Mouse (Mus musculus) CH12F3 (cell line): ENCODE measurements around the gene Cldn6.

ENCODE experiments used
- in situ Hi-C: fragments of 300-500 bp; cut with MboI; formaldehyde crosslinking; loops from 2 replicates; pipeline ENCODE4 v1.14.3; 2020; ENCODE audit warnings: low sequenced_read_pairs

Gene Cldn6

DNA sequence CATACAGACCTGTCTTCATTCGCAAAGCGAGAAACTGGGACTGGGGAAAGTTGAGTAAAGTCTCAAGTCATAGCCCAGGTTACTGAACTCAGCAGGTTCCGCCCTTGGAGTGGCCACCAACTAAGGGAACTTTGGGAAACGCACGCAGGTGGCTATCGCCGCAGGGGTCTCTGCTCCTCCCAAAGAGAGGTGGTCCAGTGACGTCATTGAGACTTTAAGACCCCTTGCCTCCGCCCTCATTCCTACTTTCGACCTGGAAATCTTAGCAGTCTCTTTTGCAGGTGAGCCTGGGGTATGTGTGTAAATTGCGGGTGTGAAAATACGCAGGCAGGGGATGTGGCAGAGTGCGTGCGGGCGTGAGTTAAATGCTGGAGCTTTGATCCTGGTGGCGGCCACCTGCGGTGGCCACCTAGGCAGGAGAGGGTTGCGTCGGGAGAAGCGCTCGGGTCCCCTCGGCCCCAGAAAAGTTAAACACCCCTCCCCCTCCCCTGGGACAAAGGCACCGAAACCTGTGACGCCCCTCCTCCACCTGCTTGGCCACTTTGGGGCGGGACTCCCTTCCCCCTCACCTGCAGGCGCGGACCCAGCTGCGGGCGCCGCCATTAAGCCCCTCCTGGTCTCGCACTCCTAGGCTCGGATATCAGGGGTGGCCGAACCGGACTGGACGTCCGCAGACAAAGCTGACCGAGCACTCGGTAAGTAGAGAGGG lies at the start of gene Cldn6:
TSS of gene Cldn6 (plus strand) at position 123 of the 709 bp plus-strand sequence.
- in situ Hi-C loops: no loop called here

DNA sequence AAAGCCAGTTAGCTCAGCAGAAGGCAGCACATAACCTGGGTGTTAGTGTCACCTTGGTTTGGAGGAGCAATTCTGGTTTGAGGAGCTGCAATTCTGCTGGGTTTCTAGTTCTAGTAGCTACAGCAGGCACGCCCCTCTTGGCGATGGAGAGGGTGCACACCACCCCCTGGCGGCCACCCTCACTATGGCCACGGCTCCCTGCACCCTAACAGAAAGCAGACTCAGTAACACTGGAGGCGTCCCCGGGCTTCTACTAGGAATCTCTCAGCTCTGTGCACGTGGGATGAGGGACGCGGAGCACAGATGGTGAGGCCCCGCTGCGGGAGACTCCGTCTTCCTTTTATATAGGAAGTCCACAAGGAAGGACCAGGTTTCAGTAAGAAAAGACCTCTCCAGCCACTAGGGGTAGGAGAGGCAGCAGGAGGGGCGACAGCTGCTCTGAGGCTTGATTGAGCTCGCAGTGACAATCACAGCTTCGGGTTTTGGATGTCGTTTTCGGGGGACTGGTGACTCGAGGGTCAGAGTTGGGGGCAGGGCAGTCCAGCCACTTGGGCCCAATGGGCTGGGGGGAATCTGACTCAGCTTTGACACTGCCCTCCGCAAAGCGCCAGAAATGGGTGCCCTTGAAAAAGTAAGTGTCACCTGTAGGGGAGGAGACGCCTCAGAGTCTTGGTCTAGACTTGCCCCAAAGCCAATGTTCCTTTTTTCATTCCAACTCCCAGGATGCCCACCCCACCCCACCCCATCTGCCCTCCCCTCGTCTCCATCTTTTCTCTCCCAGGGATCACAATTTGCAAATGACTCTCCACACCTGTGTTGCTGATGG lies 48.6 kb upstream of the Cldn6 start:
- in situ Hi-C loops: no loop called here

DNA sequence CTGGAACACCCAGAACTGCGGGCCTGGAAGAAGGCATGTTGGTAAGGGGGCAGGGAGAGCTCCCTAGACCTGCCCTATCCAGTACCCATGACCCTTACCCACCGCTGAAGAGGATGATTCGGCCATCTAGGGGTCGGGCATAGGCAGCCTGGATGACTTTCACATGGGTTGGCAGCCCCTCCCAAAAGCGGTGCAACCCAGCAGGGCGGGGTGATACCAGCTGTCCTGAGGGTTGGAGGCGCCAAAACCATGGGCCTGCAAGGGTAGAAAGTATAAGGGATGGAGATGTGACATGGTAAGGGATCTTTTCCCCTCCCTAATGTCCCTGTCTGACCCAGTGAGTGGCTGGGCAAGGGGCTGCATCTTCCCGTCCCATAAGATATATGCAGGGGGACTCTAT lies 47.8 kb upstream of the Cldn6 start:
- in situ Hi-C loops: no loop called here

DNA sequence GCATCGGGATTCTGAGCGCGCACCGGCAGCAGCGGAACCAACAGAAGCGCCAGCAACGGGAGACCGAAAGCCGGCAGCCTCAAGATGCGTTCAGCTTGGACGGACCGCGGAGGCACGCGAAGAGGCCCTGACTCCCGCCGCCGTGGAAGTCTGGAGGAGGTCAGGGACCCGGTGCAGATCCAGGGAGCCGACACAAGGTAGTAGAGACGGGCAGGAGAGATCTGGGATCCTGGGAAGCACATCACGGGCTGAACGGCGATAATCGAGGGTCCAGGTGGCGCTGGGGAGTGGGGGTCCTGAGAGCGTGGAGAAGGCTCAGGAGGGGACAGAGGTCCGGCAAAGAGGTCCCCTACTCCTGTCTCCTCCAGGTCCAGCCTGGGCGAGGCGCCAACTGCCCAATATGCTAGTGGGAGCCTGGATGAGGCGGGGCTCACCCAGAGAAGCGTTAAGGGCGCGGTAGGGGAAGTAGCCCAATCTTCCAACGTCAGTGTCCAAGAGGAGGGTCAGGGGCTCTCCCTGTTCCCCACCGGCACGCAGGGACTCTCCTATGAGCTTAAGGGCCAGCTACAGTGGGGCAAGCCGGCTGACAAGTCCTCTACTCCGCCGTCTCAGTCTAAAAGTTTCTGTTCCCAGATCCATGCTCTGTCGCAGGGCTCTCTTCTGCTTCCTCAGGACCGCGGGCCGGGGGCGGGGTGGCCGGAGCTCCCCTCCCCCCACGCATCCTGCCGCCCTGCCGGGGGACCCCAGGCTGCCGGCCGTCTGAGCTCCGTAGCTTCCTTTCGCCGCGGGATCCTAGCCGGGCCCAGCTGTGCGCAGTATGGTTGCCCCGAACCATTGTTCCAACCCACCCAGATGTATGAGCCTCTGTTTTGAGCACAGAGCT lies 34.2 kb upstream of the Cldn6 start, which contains the start of gene Mmp25:
TSS of gene Mmp25 (minus strand) at position 665 of the 883 bp plus-strand sequence.
- in situ Hi-C loops: no loop called here

DNA sequence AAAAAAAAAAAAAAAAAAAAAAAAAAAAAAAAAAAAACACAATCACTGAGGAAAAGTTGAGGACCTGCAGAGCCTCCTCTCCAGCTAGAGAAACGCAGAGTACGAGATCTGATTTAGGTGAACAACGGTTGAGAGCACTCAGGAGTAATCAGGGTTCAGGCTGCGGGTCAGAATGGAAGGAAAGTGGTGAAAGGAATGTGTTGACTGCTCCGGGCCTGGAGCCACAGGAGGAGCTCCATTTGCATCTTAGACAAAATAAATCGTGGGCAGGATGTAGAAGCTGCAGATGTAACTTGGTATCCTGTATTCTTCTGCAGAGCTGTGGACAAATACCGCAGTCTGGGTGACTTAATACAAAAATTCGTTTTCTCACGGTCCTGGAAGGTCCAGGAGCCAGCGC lies 33.2 kb upstream of the Cldn6 start:
- in situ Hi-C loops: no loop called here

DNA sequence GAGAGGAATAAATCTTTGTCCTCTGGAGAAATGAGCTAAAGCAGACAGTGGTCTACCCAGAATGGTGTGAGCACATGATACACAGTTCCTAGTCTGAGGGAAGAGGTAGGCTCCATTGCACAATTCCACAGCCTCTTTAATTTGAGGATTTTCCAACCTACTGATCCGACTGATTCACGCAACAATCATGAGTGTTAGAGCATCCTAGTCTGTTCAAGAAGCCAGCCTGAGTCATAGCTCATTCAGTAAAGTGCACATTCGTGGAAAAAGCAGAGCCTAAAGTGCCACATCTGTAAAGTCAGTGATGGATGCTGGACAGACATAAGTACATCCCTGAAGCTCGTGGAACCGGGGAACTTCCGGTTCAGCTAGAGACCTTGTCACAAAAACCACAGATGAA lies 27.7 kb upstream of the Cldn6 start:
- in situ Hi-C loops: no loop called here

DNA sequence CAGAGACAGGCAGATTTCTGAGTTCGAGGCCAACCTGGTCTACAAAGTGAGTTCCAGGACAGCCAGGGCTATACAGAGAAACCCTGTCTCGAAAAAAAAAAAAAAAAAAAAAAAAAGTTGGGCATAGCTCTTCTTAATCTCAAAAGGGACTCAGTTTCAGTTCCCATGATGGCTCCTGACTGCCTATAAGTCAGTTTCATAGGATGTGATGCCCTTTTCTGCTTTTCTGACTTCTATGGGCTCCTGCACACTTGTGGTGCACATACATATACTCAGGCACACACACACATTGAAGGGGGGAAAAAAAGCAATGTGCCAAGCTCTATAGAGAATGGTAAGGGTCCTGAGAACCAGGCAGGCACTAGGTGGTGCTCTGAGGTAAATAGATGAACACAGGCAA lies 25.7 kb upstream of the Cldn6 start:
- in situ Hi-C loops: no loop called here

DNA sequence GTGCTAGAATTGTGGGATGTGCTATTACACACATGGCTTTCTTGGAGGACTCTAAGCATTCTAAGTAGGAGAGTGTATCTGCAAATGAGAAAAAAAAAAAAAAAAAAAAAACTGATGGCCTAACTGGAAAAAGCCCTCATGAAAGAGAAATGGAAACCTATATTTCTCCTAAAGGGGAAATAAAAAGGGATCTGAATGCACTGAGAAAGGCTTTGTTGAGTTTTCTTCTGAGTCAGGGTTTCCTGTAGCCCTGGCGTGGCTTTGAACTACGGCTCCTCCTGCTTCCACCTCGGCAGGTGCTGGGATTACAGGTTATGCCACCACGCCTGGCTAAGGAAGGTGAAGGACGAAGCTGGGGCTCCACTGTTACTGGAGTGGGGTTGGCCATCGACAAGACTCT lies 25.0 kb upstream of the Cldn6 start:
- in situ Hi-C loops: no loop called here

DNA sequence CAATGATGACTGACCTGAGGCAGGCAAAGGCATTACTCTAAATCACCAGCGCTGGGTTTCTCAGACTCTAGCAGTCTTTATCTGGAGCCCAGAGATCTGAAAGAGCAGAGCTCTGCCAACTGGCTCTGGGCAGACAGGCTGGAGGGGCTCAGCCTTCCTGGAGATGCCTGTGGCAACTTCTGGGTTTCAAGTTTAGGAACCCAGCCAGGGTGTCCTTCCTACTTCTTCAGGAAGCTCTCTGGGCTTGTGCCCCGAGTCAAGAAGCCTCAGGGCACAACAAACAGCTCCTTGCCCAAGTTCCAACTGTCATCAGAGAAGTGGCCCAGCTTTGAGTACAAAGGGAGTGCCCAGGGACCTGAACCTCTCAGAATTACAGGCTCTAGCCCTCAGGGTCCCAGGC lies 24.6 kb upstream of the Cldn6 start:
- in situ Hi-C loops: no loop called here

DNA sequence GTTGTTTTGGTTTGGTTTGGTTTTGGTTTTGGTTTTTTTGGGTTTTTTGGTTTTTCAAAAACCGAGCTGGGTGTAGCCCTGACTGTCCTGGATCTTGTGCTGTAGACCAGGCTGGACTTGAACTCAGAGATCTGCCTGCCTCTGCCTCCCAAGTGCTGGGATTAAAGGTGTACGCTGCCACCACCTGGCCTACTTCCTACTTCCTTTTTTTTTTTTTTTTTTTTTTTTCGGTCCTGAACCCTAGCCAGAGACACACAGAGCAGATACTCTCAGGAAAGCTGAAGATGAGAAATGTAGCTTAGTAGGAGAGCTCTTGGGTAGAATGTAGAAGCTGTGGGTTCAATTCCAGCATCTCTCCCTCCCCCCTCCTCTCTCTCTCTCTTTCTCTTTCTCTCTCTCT lies 20.6 kb upstream of the Cldn6 start:
- in situ Hi-C loops: no loop called here

DNA sequence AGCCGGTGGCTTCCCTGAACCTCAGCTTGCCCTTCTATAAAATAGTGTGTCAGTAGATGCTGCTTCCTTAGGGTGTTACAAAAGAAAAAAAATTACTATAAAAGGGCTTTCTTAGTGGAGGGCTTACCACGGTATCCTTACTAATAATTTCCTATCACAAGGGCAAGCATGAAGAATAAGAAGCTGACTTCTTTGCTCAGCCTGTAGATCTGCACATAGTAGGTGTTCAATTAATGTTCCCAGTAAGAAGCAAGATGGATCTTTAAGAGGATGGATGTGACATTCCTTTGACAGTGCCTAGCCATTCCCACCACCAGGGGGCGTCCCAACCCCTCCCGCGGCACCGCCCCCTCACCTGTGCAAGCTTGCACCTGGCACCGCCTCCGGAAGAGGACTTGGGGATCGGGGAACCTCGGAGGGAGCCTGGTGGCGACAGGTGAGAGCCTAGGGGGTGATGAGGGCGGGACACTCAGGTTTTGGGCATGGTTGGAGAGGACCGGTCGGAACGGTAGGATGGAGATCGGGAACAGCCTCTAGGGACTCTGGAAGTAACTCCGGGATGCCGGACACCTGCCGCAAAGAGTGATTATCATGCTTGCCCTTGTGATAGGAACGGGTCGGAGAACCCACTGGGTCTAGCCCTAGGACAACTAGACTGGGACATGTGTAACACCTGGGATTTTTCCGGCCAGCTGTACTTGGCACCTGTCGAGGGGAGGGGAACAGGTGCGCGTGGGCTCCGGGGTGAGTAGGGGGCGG lies 18.8 kb upstream of the Cldn6 start, which contains the start of gene Bicdl2:
TSS of gene Bicdl2 (plus strand) at position 390 of the 759 bp plus-strand sequence.
- in situ Hi-C loops: no loop called here

DNA sequence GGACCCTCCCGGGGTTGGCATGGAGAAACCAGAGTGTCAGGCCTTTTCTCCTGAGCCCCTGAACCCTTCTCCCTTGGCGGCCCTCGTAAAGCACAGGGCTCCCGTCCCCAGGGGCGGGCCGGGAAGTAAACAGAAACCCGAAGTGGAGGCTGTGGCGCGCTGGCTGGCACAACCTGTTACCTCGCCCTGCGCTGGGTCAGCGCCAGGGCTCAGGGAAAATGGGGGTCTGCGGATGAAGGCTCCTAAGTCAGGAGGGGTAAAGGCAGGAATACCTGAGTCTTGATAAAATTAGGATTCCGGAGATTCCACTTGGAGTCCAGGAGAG lies 18.2 kb upstream of the Cldn6 start:
- in situ Hi-C loops: no loop called here

DNA sequence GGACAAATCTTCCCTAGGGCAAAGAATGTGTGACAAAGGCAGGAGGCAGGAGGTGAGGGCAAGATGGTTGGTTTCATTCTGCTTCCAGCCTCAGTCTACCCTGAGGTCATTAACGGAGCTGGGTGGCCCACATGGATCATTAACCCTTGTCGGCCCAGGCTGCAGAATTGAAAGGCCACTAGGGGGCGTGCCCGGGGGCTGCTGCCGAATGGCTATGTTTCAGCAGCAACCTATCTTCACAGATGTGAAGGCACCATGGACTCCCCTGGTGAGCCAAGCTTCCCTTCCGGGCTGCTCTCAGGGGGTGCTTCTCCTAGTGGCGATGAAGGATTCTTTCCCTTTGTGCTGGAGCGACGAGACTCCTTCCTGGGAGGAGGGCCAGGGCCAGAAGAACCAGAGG lies 17.5 kb upstream of the Cldn6 start:
- in situ Hi-C loops: no loop called here

DNA sequence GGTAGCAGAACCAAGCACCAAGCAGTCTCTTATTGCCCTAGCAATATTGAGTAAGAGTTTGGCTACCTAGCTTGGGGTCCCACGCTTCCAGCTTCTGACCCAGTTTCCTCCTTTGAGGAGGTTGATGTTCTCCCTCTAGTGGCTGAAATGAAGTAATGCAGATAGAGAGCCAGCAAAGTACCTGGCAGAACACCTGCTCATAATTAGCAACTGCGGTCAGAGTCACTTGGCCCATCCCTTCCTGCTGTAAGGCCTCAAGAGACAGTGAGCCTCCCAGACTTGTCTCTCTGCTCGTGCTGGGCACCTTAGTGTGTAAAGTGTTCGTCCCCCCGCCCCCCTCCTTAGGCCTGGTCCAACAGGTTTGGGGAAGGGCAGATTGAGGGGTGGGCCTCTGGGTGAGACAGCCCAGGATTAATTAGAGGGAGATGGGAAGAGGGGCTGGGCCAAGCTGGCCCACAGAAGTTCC lies 14.5 kb upstream of the Cldn6 start:
- in situ Hi-C loops: no loop called here

DNA sequence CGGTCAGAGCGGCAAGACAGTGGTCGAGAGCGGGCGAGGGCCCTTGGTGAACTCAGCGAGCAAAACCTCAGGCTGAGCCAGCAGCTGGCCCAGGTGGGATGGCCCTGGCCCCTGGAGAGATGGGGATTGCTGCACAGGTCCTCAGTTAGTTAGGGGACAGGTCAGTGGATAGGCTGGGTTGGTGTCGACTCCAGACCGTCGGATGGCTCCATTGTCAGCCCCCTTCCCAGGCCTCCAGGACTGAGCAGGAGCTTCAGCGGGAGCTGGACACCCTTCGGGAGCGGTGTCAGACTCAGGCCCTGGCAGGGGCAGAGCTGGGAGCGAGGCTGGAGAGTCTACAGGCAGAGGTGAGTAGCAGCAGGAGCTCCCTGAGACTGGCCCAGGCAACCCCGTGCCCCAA lies 13.5 kb upstream of the Cldn6 start:
- in situ Hi-C loops: no loop called here

DNA sequence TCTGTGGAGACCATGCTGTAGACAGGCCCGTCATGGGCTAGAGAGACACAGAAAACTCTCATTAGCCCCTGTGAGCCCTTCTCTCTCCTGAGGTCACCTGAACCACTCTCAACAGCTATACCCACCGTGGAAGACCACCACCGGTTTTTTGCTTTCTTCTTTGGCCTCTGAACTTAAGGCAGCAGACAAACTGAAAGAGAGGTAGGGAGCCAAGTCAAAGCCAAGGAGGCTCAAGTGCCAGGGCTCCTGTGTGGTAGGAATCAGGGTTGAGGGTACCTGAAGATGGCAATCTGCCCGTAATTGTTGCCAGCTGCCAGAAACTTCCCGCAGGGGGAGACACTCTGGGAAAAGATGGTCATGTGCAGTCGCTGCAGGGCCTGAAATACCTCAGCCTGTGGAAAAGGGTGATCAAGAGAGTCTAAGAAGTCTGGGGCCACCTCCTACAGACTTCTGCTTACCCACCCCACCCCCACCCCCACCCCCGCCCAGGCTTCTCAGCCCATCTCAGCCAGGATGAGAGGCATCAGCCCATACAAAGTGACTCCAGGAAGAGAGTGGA lies 8.5 kb upstream of the Cldn6 start:
- in situ Hi-C loops: no loop called here

DNA sequence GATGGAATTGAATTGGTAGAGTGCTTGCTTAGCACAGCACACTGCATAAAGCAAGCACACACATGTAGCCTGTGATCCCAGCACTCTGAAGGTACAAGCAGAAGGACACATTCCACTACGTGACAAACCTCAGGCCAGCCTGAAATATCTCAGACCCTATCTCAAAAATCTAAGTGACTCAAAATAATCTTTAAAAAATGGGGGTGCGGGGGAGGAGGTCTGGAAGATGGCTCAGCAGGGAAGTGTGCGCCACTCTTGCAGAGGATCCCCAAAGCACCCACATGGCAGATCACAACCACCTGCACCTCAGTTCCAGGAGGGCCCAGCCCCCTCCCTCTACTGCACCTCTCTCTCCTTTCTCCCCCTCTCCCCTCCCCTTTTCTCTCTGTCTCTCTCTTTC lies 7.5 kb upstream of the Cldn6 start:
- in situ Hi-C loops: no loop called here

DNA sequence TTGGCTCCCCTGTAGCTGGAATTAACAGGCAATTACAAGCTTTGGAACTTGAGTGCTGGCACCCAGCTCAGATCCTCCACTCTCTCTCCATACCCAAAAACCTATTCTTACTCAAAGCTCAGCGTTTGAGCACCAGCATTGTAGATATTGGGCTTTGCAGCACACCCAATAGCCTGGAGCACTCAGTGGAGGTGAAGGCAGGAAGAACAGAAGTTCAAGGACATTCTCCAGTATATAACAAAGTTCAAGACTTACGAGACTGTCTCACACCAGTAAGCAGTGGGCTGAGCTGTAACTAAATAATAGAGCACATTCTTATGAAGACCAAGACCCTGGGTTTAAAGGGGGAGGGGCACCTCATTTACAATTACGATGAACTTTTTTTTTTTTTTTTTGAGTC lies 6.3 kb upstream of the Cldn6 start:
- in situ Hi-C loops: no loop called here

DNA sequence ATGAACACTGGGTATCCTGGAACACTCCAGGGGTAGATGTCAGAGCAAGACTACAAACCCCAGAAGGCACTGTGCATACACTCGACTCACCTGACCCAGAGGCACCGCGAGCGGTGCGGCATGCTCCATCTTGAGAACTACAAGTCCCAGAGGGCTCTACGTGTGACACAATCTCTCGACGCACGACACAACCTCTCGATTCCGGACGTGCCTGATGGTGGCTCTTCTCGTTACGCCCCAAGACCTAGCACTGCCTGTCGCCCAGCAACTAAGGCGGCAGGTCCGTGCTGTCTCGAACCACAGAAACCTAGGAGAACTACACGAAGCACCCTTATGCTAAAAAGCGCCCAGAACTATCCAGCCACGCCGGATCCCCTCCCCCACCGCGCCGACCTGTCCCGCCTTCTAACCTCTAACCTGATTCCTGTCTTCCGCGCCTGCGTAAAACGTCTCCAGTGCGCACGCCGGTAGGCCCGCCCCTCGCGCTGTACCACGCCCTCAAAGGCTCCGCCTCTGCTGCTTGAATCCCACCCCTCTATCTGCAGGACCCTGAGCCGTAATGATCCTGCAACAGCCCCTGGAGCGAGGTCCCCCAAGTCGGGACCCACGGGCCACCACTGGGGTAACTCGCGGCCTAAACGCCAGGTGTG lies 5.5 kb upstream of the Cldn6 start, which contains the start of the genes Hcfc1r1 and Thoc6:
TSS of gene Hcfc1r1 (plus strand) at position 173 of the 650 bp plus-strand sequence.
TSS of gene Thoc6 (minus strand) at position 459 of the 650 bp plus-strand sequence.
- in situ Hi-C loops: no loop called here
